In the genomic region with DNA sequence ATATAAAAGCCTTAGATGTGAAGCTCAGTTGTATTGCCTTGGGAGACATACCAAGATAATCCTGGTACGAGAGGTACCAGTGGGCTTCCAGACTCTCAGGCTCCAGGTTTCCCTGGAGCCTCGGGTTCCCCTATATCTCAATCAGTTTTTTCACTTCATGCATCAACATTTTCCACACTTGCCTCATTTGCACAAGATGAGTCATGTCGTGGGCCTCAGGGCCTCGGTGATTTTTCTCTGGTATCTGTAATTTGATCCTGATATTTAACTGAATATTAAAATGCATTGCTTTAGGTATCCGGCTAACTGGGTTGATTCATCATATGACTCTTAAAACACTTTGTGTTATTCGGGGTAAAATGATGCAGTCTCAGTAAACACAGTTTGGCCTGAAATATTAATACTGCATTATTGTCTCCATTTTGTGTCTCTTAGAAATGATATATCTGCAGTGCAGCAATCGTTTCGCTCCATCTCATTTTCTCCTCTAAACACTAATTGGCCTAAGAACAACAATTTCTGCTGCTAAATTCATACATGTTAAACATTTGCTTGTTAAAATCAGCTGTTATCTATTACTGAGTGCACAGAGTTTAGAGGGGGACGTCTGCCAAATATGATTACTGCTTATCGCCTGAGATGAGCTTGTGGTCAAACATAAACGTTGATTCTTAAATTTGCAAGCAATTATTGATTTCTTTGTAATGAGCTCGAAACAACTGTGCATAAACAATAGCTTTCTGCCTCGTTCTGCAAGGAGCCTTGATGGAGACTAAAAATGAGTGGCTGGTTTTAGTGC, we compare ENCODE assay signal across 9 mouse cellular contexts. TPM values are rescaled to one million over a fixed set of nuclear protein-coding genes. Genes with fewer than 3 reads are reported as not detected.
DNase-seq lines count a peak whose midpoint lies in the region; ATAC-seq and TF ChIP-seq lines count a peak whose summit lies in the region.
"Had no signal": no experiment of that assay in that cellular context is flagged by ENCODE, and none has a peak within 500 bp of the region (broad histone marks: within the 10 kb centered on the region; RNA-seq: fewer than 3 reads in every experiment).

No protein-coding gene starts in this region.

- no peak for TF ChIP-seq CTCF in heart, postnatal 0 days (IDR thresholded peaks at IDR 0.05; ENCODE audit: low read depth)

- no peak for TF ChIP-seq EP300 in heart, postnatal 0 days (IDR thresholded peaks at IDR 0.05; ENCODE audit: low read depth)

- H3K4me3 ChIP-seq in heart, postnatal 0 days (ENCODE audit: low read depth, low read length): no peak overlapping the region
- no peak overlapping the region for H3K4me3 ChIP-seq in limb, embryonic 10.5 days

- 52% methylated on average over 13 of the region's 13 CpGs for WGBS in heart, postnatal 0 days
- 82% methylated on average over 13 of the region's 13 CpGs for WGBS in limb, embryonic 10.5 days

- no peaks in the 10 kb centered on the region for H3K27me3 ChIP-seq in heart, postnatal 0 days (ENCODE audit: control insufficient read depth, insufficient read depth, low read length)
- H3K27me3 ChIP-seq in limb, embryonic 10.5 days (ENCODE audit: low read depth, poor library complexity, severe bottlenecking): no peaks in the 10 kb centered on the region

- 0 out of 2 replicates have a peak overlapping the region, but pooled peaks have one; percentile 25 for H3K27ac ChIP-seq in heart, postnatal 0 days (ENCODE audit: low read depth)
- peak overlapping the region; percentile 70 for H3K27ac ChIP-seq in limb, embryonic 10.5 days
- H3K27ac ChIP-seq: liver, embryonic 14.5 days had no signal

- peaks cover 24% of the 10 kb centered on the region for H3K4me1 ChIP-seq in heart, postnatal 0 days (ENCODE audit: control insufficient read depth, insufficient read depth)
- H3K4me1 ChIP-seq in limb, embryonic 10.5 days: peaks cover 36% of the 10 kb centered on the region

- no peak for DNase-seq in heart, postnatal 0 days (ENCODE audit: low spot score)
- no peak for DNase-seq in heart, postnatal 10 days
- DNase-seq in 416B (ENCODE audit: low read depth) (peak; percentile 69), NIH3T3 (ENCODE audit: low read depth) (peak; percentile 79)
- DNase-seq in limb, embryonic 10.5 days (ENCODE audit: low spot score): no peak
- no peak for DNase-seq in urinary bladder, postnatal 14 days (ENCODE audit: low spot score)
- DNase-seq in cerebellum, adult 9-11 months: no peak
- no peak for DNase-seq in kidney, adult 8-10 months

- no peak overlapping the region for H3K9ac ChIP-seq in heart, postnatal 0 days (replicated peaks; ENCODE audit: low read depth, low read length)
- H3K9ac ChIP-seq: liver, embryonic 14.5 days had no signal

- H3K4me2 ChIP-seq in heart, postnatal 0 days (ENCODE audit: low read depth, low read length): no peak overlapping the region

- ATAC-seq in heart, postnatal 0 days (ENCODE audit: insufficient read depth, low read depth): no peak

- intact Hi-C loops in heart, postnatal 10 days (cut with DNase I): no loop called here

- no peaks in the 10 kb centered on the region for H3K36me3 ChIP-seq in heart, postnatal 0 days (replicated peaks; ENCODE audit: control insufficient read depth, insufficient read depth, low read length)
- no peaks in the 10 kb centered on the region for H3K36me3 ChIP-seq in limb, embryonic 10.5 days

- no peaks in the 10 kb centered on the region for H3K9me3 ChIP-seq in heart, postnatal 0 days (replicated peaks; ENCODE audit: control insufficient read depth, low read length)
- H3K9me3 ChIP-seq in limb, embryonic 10.5 days (replicated peaks): no peaks in the 10 kb centered on the region

RNA-seq across cellular contexts. Expression of a gene that starts 41.0 kb away (rescaled TPM):
- total RNA-seq in heart, postnatal 0 days (2014; rRNA removed; ENCODE audit: low replicate concordance): 10.8 and 11.4 TPM in 2 replicates
- 11.6 and 12.0 TPM in 2 replicates for polyA plus RNA-seq in heart, postnatal 0 days (2015; fragmentation: Nextera tagmentation; extraction: Ambion mirVana)
- 1 to 10 TPM; 5.6 to 6.7 TPM for total RNA-seq in heart, postnatal 10 days (2021)
- polyA plus RNA-seq in limb, embryonic 10.5 days (2016; fragmentation: Nextera tagmentation; extraction: Ambion mirVana): 101 and 110 TPM in 2 replicates

RNA-seq across cellular contexts. Expression of a gene that starts 48.2 kb away (rescaled TPM):
- 248 and 309 TPM in 2 replicates for total RNA-seq in heart, postnatal 0 days (2014; rRNA removed; ENCODE audit: low replicate concordance)
- 129 and 140 TPM in 2 replicates for polyA plus RNA-seq in heart, postnatal 0 days (2015; fragmentation: Nextera tagmentation; extraction: Ambion mirVana)
- 10 to 100 TPM; 11.0 to 11.9 TPM for total RNA-seq in heart, postnatal 10 days (2021)
- 5.5 and 6.2 TPM in 2 replicates for polyA plus RNA-seq in limb, embryonic 10.5 days (2016; fragmentation: Nextera tagmentation; extraction: Ambion mirVana)

Comparison
In these comparisons a context has a peak if more than half of its experiments do, and no peak if none do; other contexts are left out.
1. RNA of a gene that starts 48.2 kb away (total RNA-seq): 248 to 309 TPM in heart, postnatal 0 days; 11.0 to 11.9 TPM in heart, postnatal 10 days; every median in the first group is over 10 times any median in the second.
2. DNase-seq: peak in 416B (single experiment) and NIH3T3 (single experiment); none in heart, postnatal 0 days (single experiment), heart, postnatal 10 days (0 of 2), limb, embryonic 10.5 days (single experiment), urinary bladder, postnatal 14 days (single experiment), cerebellum, adult 9-11 months (single experiment) and kidney, adult 8-10 months (0 of 2).